Mouse (Mus musculus): ENCODE results near the gene Ssh3. TPM values are rescaled to one million over a fixed set of nuclear protein-coding genes. Genes with fewer than 3 reads are reported as not detected.

Gene Ssh3
- polyA plus RNA-seq, 1 experiment from 2014 or later: 16.9 TPM

DNA sequence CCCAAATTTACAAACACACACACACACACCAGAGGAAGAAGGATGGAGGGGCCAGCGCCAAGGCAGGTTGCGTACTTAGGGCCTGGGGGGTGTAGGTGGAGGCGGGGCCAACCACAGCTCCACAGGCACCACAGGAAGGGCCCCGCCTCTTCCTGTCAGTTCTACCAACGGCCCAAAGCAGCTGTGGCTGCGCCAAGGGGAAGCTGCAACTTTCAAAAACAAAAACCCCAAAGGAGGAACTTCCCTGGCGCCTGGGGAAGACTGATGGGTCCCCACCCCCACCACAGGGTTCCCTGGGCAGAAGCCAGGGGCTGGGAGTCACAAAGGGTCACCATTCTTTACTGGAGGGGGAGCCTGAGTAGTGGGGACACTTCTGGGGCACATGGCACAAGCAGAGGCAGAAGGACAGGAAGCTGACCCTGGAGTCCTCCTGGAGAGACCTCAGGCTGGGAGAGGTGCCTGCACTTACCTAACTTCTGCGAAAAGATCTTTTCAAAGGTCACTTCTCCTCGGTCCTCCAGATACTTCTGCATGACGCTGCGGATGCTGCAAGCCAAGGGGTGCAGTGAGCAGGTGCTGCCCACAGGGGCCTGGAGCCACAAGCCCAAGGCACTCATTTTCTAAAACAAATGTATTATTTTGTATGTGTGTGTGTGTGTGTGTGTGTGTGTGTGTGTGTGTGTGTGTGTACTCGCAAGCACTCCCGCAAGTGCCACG lies 25.6 kb upstream of the Ssh3 start:
- Histone ChIP-seq H3K27ac (peak overlapping the region; percentile 62), H3K4me1 (peaks cover 6% of the 10 kb centered on the region), H3K9me3 (no peaks in the 10 kb centered on the region), H3K36me3 (peaks cover 35% of the 10 kb centered on the region), H3K27me3 (no peaks in the 10 kb centered on the region), H3K4me3 (no peak overlapping the region), H3K9ac (no peak overlapping the region), H3K4me2 (no peak overlapping the region)
- WGBS: 64% methylated on average over 14 of the region's 14 CpGs
- ATAC-seq (ENCODE audit: borderline replicate concordance, extremely low read depth, low FRiP score, low TSS enrichment): peak; percentile 25; the same call in 1 of the 2 replicates

GRCm38 (mm10) chr19:4291161-4291560 lies 22.2 kb upstream of the Ssh3 start:
- Histone ChIP-seq H3K9ac (no peak overlapping the region), H3K4me1 (peaks cover under 1% of the 10 kb centered on the region), H3K27me3 (no peaks in the 10 kb centered on the region), H3K9me3 (no peaks in the 10 kb centered on the region), H3K36me3 (peaks cover 65% of the 10 kb centered on the region), H3K27ac (no peak overlapping the region), H3K4me2 (no peak overlapping the region), H3K4me3 (no peak overlapping the region)
- no peak for ATAC-seq (ENCODE audit: borderline replicate concordance, extremely low read depth, low FRiP score, low TSS enrichment)
- WGBS: 91% methylated on average over 11 of the region's 11 CpGs

GRCm38 (mm10) chr19:4290749-4291148 lies 21.8 kb upstream of the Ssh3 start:
- no peak overlapping the region for H3K27ac ChIP-seq
- no peak overlapping the region for H3K4me3 ChIP-seq
- no peak for ATAC-seq (ENCODE audit: borderline replicate concordance, extremely low read depth, low FRiP score, low TSS enrichment)
- H3K4me1 ChIP-seq: no peaks in the 10 kb centered on the region; the same call in 1 of the 2 replicates
- no peaks in the 10 kb centered on the region for H3K27me3 ChIP-seq
- 74% methylated on average over 15 of the region's 15 CpGs for WGBS
- H3K4me2 ChIP-seq: no peak overlapping the region
- peaks cover 69% of the 10 kb centered on the region for H3K36me3 ChIP-seq
- no peak overlapping the region for H3K9ac ChIP-seq
- no peaks in the 10 kb centered on the region for H3K9me3 ChIP-seq

- peaks cover 10% of the 10 kb centered on the region for H3K4me1 ChIP-seq
- 42% methylated on average over 7 of the region's 7 CpGs for WGBS
- H3K27ac ChIP-seq: peak overlapping the region; percentile 44; the same call in 1 of the 2 replicates
- peak overlapping the region; percentile 10; the same call in 1 of the 2 replicates for H3K9ac ChIP-seq
- H3K4me3 ChIP-seq: peak overlapping the region; percentile 54
- peaks cover 32% of the 10 kb centered on the region for H3K36me3 ChIP-seq
- no peaks in the 10 kb centered on the region for H3K27me3 ChIP-seq
- no peaks in the 10 kb centered on the region for H3K9me3 ChIP-seq
- H3K4me2 ChIP-seq: peak overlapping the region; percentile 88
- ATAC-seq (ENCODE audit: borderline replicate concordance, extremely low read depth, low FRiP score, low TSS enrichment): no peak; the same call in 1 of the 2 replicates
Measured at GRCm38 (mm10) chr19:4283653-4284052, 14.7 kb upstream of the Ssh3 start.

- Histone ChIP-seq H3K4me3 (peak within 1 kb of the TSS; percentile 54), H3K4me2 (peak within 1 kb of the TSS; percentile 88), H3K9ac (peak within 1 kb of the TSS; percentile 46), H3K27me3 (no peaks in the 10 kb centered on the region), H3K9me3 (no peaks in the 10 kb centered on the region), H3K36me3 (peaks cover 29% of the 10 kb centered on the region), H3K27ac (peak within 1 kb of the TSS; percentile 44; the same call in 1 of the 2 replicates), H3K4me1 (peaks cover 10% of the 10 kb centered on the region)
- 1% methylated on average over 48 of the region's 50 CpGs for WGBS
- peak; percentile 94 for ATAC-seq (ENCODE audit: borderline replicate concordance, extremely low read depth, low FRiP score, low TSS enrichment)
Measured at GRCm38 (mm10) chr19:4282898-4283553, 14.0 kb upstream of the Ssh3 start, which contains the start of gene Ankrd13d. Gene Ankrd13d, minus strand, starts transcription at chr19:4283137.

DNA sequence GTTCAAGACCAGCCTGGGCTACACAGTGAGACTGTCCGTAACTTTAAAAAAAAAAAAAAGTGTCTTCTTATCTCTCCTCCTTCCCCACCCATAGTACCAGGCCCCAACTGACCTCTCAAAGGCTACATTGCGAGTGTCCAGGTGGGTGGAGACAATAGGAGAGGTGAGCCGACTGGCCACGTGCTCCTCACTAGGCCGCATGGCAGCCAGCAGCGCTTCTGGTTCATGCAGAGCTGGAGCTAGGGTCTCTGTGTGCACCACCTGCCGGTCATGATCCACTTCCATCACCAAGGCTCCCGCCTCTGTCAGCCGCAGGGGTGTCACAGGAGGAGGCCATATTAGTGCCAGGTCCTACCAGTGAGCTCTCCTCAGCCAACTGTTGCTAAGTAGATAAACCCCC lies 11.4 kb upstream of the Ssh3 start:
- no peak overlapping the region for H3K27ac ChIP-seq
- peaks cover 10% of the 10 kb centered on the region for H3K4me1 ChIP-seq
- H3K27me3 ChIP-seq: no peaks in the 10 kb centered on the region
- no peak overlapping the region for H3K4me2 ChIP-seq
- peaks cover 3% of the 10 kb centered on the region; the same call in 1 of the 2 replicates for H3K36me3 ChIP-seq
- ATAC-seq (ENCODE audit: borderline replicate concordance, extremely low read depth, low FRiP score, low TSS enrichment): no peak
- H3K9ac ChIP-seq: no peak overlapping the region
- H3K9me3 ChIP-seq: no peaks in the 10 kb centered on the region
- no peak overlapping the region for H3K4me3 ChIP-seq
- 94% methylated on average over 9 of the region's 9 CpGs for WGBS

DNA sequence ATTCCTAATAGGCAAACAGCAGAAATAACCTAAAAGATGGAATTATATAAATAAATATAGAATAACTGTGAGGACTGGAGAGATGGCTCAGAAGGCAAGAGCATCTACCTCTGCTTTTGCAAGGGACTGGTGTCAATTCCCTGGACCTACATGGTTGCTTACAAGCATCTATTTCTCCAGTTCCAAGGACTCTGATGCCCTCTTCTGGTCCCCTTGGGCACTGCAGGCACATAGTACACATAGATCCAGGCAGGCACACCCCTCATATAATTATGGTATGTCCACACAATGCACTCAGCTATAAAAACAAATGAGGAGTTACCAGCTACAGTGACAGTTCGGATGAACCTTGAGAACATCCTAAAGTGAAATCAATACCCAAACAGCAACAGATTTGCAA lies 10.5 kb upstream of the Ssh3 start:
- H3K27me3 ChIP-seq: no peaks in the 10 kb centered on the region
- no peak overlapping the region for H3K4me3 ChIP-seq
- ATAC-seq (ENCODE audit: borderline replicate concordance, extremely low read depth, low FRiP score, low TSS enrichment): no peak
- no peak overlapping the region for H3K4me2 ChIP-seq
- H3K27ac ChIP-seq: no peak overlapping the region
- H3K9ac ChIP-seq: no peak overlapping the region
- no peaks in the 10 kb centered on the region for H3K9me3 ChIP-seq
- H3K4me1 ChIP-seq: peaks cover 10% of the 10 kb centered on the region
- 93% methylated on average over 1 of the region's 1 CpGs for WGBS
- H3K36me3 ChIP-seq: 0 out of 2 replicates have a peak, but pooled peaks cover 2% of the 10 kb centered on the region

GRCm38 (mm10) chr19:4270972-4271371 lies 2.0 kb upstream of the Ssh3 start:
- Histone ChIP-seq H3K27ac (no peak overlapping the region), H3K27me3 (no peaks in the 10 kb centered on the region), H3K36me3 (no peaks in the 10 kb centered on the region), H3K9me3 (no peaks in the 10 kb centered on the region), H3K4me2 (no peak overlapping the region), H3K4me3 (no peak overlapping the region), H3K9ac (no peak overlapping the region), H3K4me1 (0 out of 2 replicates have a peak, but pooled peaks cover 9% of the 10 kb centered on the region)
- ATAC-seq (ENCODE audit: borderline replicate concordance, extremely low read depth, low FRiP score, low TSS enrichment): no peak
- 92% methylated on average over 11 of the region's 11 CpGs for WGBS

DNA sequence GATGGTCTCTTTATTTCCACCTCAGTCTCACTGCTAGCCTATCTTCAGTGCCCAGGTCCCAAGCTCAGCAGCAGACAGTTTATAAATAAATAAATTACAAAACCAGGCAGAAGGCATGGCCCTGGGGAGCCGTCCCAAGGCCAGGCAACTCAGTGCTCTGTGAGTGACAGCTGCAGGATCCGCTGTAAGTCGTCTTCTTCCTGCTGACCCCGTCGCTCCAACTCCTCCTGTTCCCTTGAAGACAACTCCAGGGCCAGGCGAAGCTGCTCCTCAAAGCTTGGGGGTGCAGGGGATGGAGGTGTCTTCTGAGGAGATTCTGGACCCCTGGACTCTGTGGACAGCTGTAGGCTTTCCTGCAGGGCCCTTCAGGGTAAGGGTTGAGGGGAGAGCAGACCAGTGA lies 1.2 kb upstream of the Ssh3 start:
- Histone ChIP-seq H3K9me3 (no peaks in the 10 kb centered on the region), H3K4me2 (no peak overlapping the region), H3K27ac (no peak overlapping the region), H3K4me1 (0 out of 2 replicates have a peak, but pooled peaks cover 9% of the 10 kb centered on the region), H3K9ac (no peak overlapping the region), H3K27me3 (no peaks in the 10 kb centered on the region), H3K36me3 (no peaks in the 10 kb centered on the region), H3K4me3 (no peak overlapping the region)
- 58% methylated on average over 6 of the region's 6 CpGs for WGBS
- ATAC-seq (ENCODE audit: borderline replicate concordance, extremely low read depth, low FRiP score, low TSS enrichment): no peak

DNA sequence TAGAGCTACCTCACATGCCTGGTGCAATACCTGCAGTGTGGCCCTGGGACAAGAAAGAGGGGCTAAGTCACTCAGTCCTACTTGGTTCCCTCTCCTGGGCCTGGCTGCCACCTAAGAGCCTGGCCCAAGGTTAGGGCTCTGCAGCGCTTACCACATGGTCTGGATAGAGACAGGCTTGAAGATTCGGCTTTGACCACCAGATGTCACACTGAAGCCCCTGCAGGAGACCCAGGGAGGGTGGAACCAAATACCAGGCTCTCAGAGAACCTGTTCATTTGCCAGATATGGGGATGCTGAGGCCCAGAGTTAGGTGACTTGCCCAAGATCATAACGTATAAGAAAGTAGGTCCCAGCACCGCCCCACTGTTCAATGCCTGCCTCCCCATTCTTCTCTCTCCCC lies 3.0 kb downstream of the Ssh3 start:
- Histone ChIP-seq H3K9me3 (no peaks in the 10 kb centered on the region), H3K9ac (no peak overlapping the region), H3K27ac (no peak overlapping the region), H3K27me3 (no peaks in the 10 kb centered on the region), H3K4me1 (0 out of 2 replicates have a peak, but pooled peaks cover 9% of the 10 kb centered on the region), H3K36me3 (no peaks in the 10 kb centered on the region), H3K4me3 (no peak overlapping the region), H3K4me2 (no peak overlapping the region)
- no peak for ATAC-seq (ENCODE audit: borderline replicate concordance, extremely low read depth, low FRiP score, low TSS enrichment)
- WGBS: 59% methylated on average over 4 of the region's 4 CpGs

GRCm38 (mm10) chr19:4264171-4264780 lies 4.7 kb downstream of the Ssh3 start:
- Histone ChIP-seq H3K36me3 (no peaks in the 10 kb centered on the region), H3K27ac (no peak overlapping the region), H3K4me3 (no peak overlapping the region), H3K4me2 (no peak overlapping the region), H3K27me3 (no peaks in the 10 kb centered on the region), H3K4me1 (0 out of 2 replicates have a peak, but pooled peaks cover 9% of the 10 kb centered on the region), H3K9me3 (no peaks in the 10 kb centered on the region), H3K9ac (no peak overlapping the region)
- ATAC-seq (ENCODE audit: borderline replicate concordance, extremely low read depth, low FRiP score, low TSS enrichment): no peak
- WGBS: 94% methylated on average over 6 of the region's 6 CpGs

DNA sequence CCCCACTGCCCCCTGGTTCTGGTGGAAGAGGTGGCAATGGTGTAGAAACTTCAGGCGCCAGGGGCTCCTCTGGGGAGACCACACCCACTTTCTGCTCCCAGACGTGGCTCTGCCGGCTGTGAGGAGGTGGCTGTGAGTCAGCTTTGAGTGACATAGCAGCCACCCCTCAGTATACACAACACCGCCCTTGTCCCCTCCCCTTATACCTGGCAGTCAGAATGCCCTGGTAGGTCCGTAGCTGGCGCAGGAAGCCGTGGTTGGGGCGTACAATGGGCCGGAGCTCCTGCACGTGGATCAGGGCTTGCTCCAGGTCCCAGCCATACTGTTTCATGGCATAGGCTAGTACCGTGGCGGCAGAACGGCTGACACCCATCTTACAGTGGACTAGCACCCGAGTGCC lies 5.3 kb downstream of the Ssh3 start:
- WGBS: 55% methylated on average over 14 of the region's 14 CpGs
- Histone ChIP-seq H3K9me3 (no peaks in the 10 kb centered on the region), H3K9ac (no peak overlapping the region), H3K27ac (no peak overlapping the region), H3K4me2 (no peak overlapping the region), H3K27me3 (no peaks in the 10 kb centered on the region), H3K4me3 (no peak overlapping the region), H3K36me3 (no peaks in the 10 kb centered on the region), H3K4me1 (0 out of 2 replicates have a peak, but pooled peaks cover 7% of the 10 kb centered on the region)
- peak; percentile 25 for ATAC-seq (ENCODE audit: borderline replicate concordance, extremely low read depth, low FRiP score, low TSS enrichment)
